Mouse (Mus musculus) E14TG2a.4 (cell line): ENCODE results near the gene 5730522E02Rik.

ENCODE experiments used
- H3K27me3 ChIP-seq: 2 replicates; pipeline ENCODE4 v1.6.1; 2014; ENCODE audit warnings: low read length, control low read depth; ENCODE audit not compliant: insufficient read depth
- H3K36me3 ChIP-seq: 2 replicates; pipeline ENCODE4 v1.6.1; 2014; ENCODE audit warnings: low read length, control low read depth; ENCODE audit not compliant: insufficient read depth
- H3K4me1 ChIP-seq: replicated peaks from 2 replicates; pipeline ENCODE4 v1.6.1; 2014; ENCODE audit warnings: low read depth, low read length, control low read depth
- H3K4me3 ChIP-seq: replicated peaks from 2 replicates; pipeline ENCODE4 v1.5.1; 2014; ENCODE audit warnings: mild to moderate bottlenecking, low read length
- H3K9me3 ChIP-seq: 2 replicates; pipeline ENCODE4 v1.6.1; 2014; ENCODE audit warnings: low read length, control low read depth
- CTCF ChIP-seq: conservative IDR thresholded peaks from 2 replicates; pipeline ENCODE4 v1.5.1; 2014; ENCODE audit warnings: low read length
- NANOG ChIP-seq: IDR thresholded peaks from 2 replicates; pipeline ENCODE4 v1.6.1; 2014; ENCODE audit warnings: borderline replicate concordance, low read length, mixed read lengths
- POU5F1 ChIP-seq: IDR thresholded peaks from 2 replicates; pipeline ENCODE4 v1.6.1; 2014; ENCODE audit warnings: low read length, borderline replicate concordance

5730522E02Rik gene

GRCm38 (mm10) chr11:25926267-25926666 lies 284.3 kb downstream of the 5730522E02Rik start:
- Histone ChIP-seq H3K36me3 (no peaks in the 10 kb centered on the region), H3K27me3 (no peaks in the 10 kb centered on the region), H3K9me3 (no peaks in the 10 kb centered on the region), H3K4me3 (no peak overlapping the region), H3K4me1 (no peaks in the 10 kb centered on the region)
- TF ChIP-seq NANOG (no peak), POU5F1 (no peak), CTCF (no peak)

- no peaks in the 10 kb centered on the region for H3K27me3 ChIP-seq
- no peaks in the 10 kb centered on the region for H3K36me3 ChIP-seq
- no peaks in the 10 kb centered on the region for H3K4me1 ChIP-seq
- TF ChIP-seq CTCF = no peak
- TF ChIP-seq NANOG = no peak
- TF ChIP-seq POU5F1 = no peak
- H3K4me3 ChIP-seq = no peak overlapping the region
- no peaks in the 10 kb centered on the region for H3K9me3 ChIP-seq
Observed at GRCm38 (mm10) chr11:25902321-25902720, 308.2 kb downstream of the 5730522E02Rik start.

- Histone ChIP-seq H3K4me3 (no peak overlapping the region), H3K9me3 (no peaks in the 10 kb centered on the region), H3K27me3 (no peaks in the 10 kb centered on the region), H3K36me3 (no peaks in the 10 kb centered on the region), H3K4me1 (no peaks in the 10 kb centered on the region)
- TF ChIP-seq POU5F1 (no peak), CTCF (no peak)
Observed at GRCm38 (mm10) chr11:25901666-25902065, 308.9 kb downstream of the 5730522E02Rik start.

GRCm38 (mm10) chr11:25893906-25894305 lies 316.7 kb downstream of the 5730522E02Rik start:
- TF ChIP-seq POU5F1 = no peak
- no peak for TF ChIP-seq CTCF
- no peak for TF ChIP-seq NANOG
- no peaks in the 10 kb centered on the region for H3K36me3 ChIP-seq

GRCm38 (mm10) chr11:25872983-25873382 lies 337.6 kb downstream of the 5730522E02Rik start:
- TF ChIP-seq CTCF (no peak), NANOG (no peak), POU5F1 (no peak)
- H3K9me3 ChIP-seq = no peaks in the 10 kb centered on the region
- H3K27me3 ChIP-seq = no peaks in the 10 kb centered on the region
- H3K4me1 ChIP-seq = 0 out of 2 replicates have a peak, but pooled peaks cover 3% of the 10 kb centered on the region
- no peaks in the 10 kb centered on the region for H3K36me3 ChIP-seq
- no peak overlapping the region for H3K4me3 ChIP-seq

More at GRCm38 (mm10) chr11:25893906-25894305, 316.7 kb downstream of the 5730522E02Rik start:
- Histone ChIP-seq H3K9me3 (no peaks in the 10 kb centered on the region), H3K27me3 (no peaks in the 10 kb centered on the region), H3K4me3 (no peak overlapping the region), H3K4me1 (no peaks in the 10 kb centered on the region)

GRCm38 (mm10) chr11:25872317-25872716 lies 338.2 kb downstream of the 5730522E02Rik start:
- Histone ChIP-seq H3K4me3 (no peak overlapping the region), H3K27me3 (no peaks in the 10 kb centered on the region), H3K36me3 (no peaks in the 10 kb centered on the region), H3K9me3 (no peaks in the 10 kb centered on the region), H3K4me1 (0 out of 2 replicates have a peak, but pooled peaks cover 3% of the 10 kb centered on the region)
- no peak for TF ChIP-seq POU5F1
- no peak for TF ChIP-seq NANOG
- no peak for TF ChIP-seq CTCF

- H3K9me3 ChIP-seq = no peaks in the 10 kb centered on the region
Observed at GRCm38 (mm10) chr11:25866292-25866691, 344.3 kb downstream of the 5730522E02Rik start.

GRCm38 (mm10) chr11:25862686-25863085 lies 347.9 kb downstream of the 5730522E02Rik start:
- Histone ChIP-seq H3K4me3 (no peak overlapping the region), H3K9me3 (no peaks in the 10 kb centered on the region), H3K4me1 (no peaks in the 10 kb centered on the region), H3K27me3 (no peaks in the 10 kb centered on the region), H3K36me3 (no peaks in the 10 kb centered on the region)
- TF ChIP-seq CTCF = peak; percentile 76
- no peak for TF ChIP-seq NANOG

More at GRCm38 (mm10) chr11:25866292-25866691, 344.3 kb downstream of the 5730522E02Rik start:
- H3K4me1 ChIP-seq = no peaks in the 10 kb centered on the region
- TF ChIP-seq POU5F1 (no peak), NANOG (no peak), CTCF (no peak)
- H3K27me3 ChIP-seq = no peaks in the 10 kb centered on the region
- no peak overlapping the region for H3K4me3 ChIP-seq
- H3K36me3 ChIP-seq = no peaks in the 10 kb centered on the region
